Mouse (Mus musculus): ENCODE data around the gene Syne1. TPM values are rescaled to one million over a fixed set of nuclear protein-coding genes. Genes with fewer than 3 reads are reported as not detected.

Gene Syne1
- polyA plus RNA-seq, 1 experiment from 2014 or later = 18.2 TPM

- no peaks in the 10 kb centered on the region for H3K9me3 ChIP-seq (replicated peaks)
- no peak overlapping the region for H3K4me2 ChIP-seq
- peaks cover 52% of the 10 kb centered on the region for H3K36me3 ChIP-seq
- no peak for ATAC-seq (ENCODE audit: low FRiP score)
- no peak overlapping the region for H3K9ac ChIP-seq (replicated peaks)
- no peaks in the 10 kb centered on the region for H3K4me1 ChIP-seq
- H3K27me3 ChIP-seq (replicated peaks) = no peaks in the 10 kb centered on the region
- no peak overlapping the region for H3K27ac ChIP-seq (replicated peaks)
- 78% methylated on average over 7 of the region's 7 CpGs for WGBS
- no peak overlapping the region for H3K4me3 ChIP-seq (replicated peaks)
Observed at GRCm38 (mm10) chr10:5045213-5045612, 506.1 kb downstream of the Syne1 start.

DNA sequence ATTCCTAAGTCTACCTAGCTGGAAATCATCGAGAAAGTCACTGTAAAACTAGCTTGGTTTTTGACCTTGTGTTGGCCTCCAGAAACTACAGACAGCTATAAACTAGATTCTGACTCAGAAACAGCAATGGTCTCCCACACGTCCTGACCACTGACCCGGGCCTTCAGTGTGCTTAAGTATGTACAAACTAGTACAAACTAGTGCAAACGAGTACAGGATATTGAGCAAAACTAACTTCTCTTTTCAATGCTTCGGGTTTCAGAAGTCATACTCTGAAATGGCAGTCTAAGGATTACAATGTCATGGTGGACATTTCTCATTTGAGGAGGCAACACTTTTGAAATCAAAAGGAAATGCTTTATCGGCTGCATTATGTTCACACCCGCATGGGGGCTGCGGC lies 506.8 kb downstream of the Syne1 start:
- Histone ChIP-seq H3K27me3 (replicated peaks) (no peaks in the 10 kb centered on the region), H3K27ac (replicated peaks) (no peak overlapping the region)
- WGBS = 91% methylated on average over 8 of the region's 8 CpGs

GRCm38 (mm10) chr10:5041254-5041653 lies 510.0 kb downstream of the Syne1 start:
- no peak overlapping the region for H3K9ac ChIP-seq (replicated peaks)
- no peak overlapping the region for H3K27ac ChIP-seq (replicated peaks)
- no peak overlapping the region for H3K4me3 ChIP-seq (replicated peaks)
- H3K4me2 ChIP-seq = no peak overlapping the region
- H3K9me3 ChIP-seq (replicated peaks) = no peaks in the 10 kb centered on the region
- 58% methylated on average over 8 of the region's 8 CpGs for WGBS
- no peaks in the 10 kb centered on the region for H3K27me3 ChIP-seq (replicated peaks)
- H3K4me1 ChIP-seq = no peaks in the 10 kb centered on the region
- ATAC-seq (ENCODE audit: low FRiP score) = no peak
- peaks cover 51% of the 10 kb centered on the region for H3K36me3 ChIP-seq

More for the DNA sequence above, 506.8 kb downstream of the Syne1 start:
- Histone ChIP-seq H3K9me3 (replicated peaks) (no peaks in the 10 kb centered on the region), H3K4me2 (no peak overlapping the region), H3K36me3 (peaks cover 53% of the 10 kb centered on the region), H3K9ac (replicated peaks) (no peak overlapping the region), H3K4me1 (no peaks in the 10 kb centered on the region), H3K4me3 (replicated peaks) (no peak overlapping the region)
- no peak for ATAC-seq (ENCODE audit: low FRiP score)

- WGBS = 23% methylated on average over 15 of the region's 15 CpGs
- no peak for ATAC-seq (ENCODE audit: low FRiP score)
- no peaks in the 10 kb centered on the region for H3K27me3 ChIP-seq (replicated peaks)
- no peaks in the 10 kb centered on the region for H3K4me1 ChIP-seq
- H3K27ac ChIP-seq (replicated peaks) = no peak overlapping the region
- peaks cover 46% of the 10 kb centered on the region for H3K36me3 ChIP-seq
- H3K4me2 ChIP-seq = no peak overlapping the region
- H3K4me3 ChIP-seq (replicated peaks) = no peak overlapping the region
- no peaks in the 10 kb centered on the region for H3K9me3 ChIP-seq (replicated peaks)
- H3K9ac ChIP-seq (replicated peaks) = no peak overlapping the region
Observed at GRCm38 (mm10) chr10:5032192-5033048, 518.9 kb downstream of the Syne1 start.

DNA sequence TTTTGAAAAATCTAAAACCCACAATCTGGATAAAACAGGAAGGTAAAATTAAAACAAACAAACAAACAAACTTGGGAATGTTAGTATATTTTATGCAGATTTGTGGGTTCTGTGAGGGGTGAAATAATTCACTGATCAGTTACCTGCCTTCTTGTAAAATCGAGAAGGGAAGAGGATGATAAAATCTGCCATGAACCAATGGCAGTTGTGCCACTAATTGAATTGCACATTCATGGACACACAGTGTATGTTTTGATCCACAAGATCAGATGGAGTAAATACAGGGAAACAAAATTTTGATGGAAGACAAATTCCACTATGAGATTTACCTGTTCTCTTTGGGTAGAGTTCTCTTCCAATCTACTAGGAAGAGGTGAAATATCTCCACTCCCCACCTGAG lies 521.4 kb downstream of the Syne1 start:
- Histone ChIP-seq H3K4me3 (replicated peaks) (no peak overlapping the region), H3K9me3 (replicated peaks) (no peaks in the 10 kb centered on the region), H3K27ac (replicated peaks) (no peak overlapping the region), H3K4me1 (no peaks in the 10 kb centered on the region), H3K36me3 (peaks cover 31% of the 10 kb centered on the region), H3K27me3 (replicated peaks) (no peaks in the 10 kb centered on the region), H3K9ac (replicated peaks) (no peak overlapping the region), H3K4me2 (no peak overlapping the region)
- ATAC-seq (ENCODE audit: low FRiP score) = no peak
- 90% methylated on average over 1 of the region's 1 CpGs for WGBS

GRCm38 (mm10) chr10:5029161-5029560 lies 522.1 kb downstream of the Syne1 start:
- Histone ChIP-seq H3K9me3 (replicated peaks) (no peaks in the 10 kb centered on the region), H3K27me3 (replicated peaks) (no peaks in the 10 kb centered on the region), H3K36me3 (peaks cover 31% of the 10 kb centered on the region), H3K4me3 (replicated peaks) (no peak overlapping the region), H3K9ac (replicated peaks) (no peak overlapping the region), H3K27ac (replicated peaks) (no peak overlapping the region), H3K4me2 (no peak overlapping the region), H3K4me1 (no peaks in the 10 kb centered on the region)
- WGBS = 87% methylated on average over 2 of the region's 2 CpGs
- ATAC-seq (ENCODE audit: low FRiP score) = no peak

DNA sequence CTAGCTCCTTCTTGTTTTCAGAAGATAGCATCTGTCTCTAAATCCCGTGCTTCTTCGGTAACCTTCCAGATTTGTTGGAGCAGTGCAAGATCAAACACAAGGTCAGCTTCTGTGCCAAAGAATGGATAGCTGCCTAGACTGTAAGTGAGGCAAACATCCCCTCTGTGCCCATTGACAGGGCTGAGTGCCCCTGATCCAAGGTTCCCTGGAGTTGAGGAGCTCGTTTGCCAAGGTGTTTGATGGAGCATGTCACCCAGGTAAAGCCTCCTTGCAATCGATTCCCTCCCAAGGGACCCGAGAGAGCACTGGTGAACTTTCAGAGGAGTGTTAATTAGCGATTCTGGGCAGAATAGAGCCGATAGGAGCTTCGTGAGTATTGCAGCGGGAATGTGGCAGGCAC lies 523.0 kb downstream of the Syne1 start:
- 88% methylated on average over 9 of the region's 9 CpGs for WGBS
- Histone ChIP-seq H3K4me3 (replicated peaks) (no peak overlapping the region), H3K4me2 (no peak overlapping the region), H3K36me3 (peaks cover 31% of the 10 kb centered on the region), H3K27me3 (replicated peaks) (no peaks in the 10 kb centered on the region), H3K4me1 (no peaks in the 10 kb centered on the region), H3K9ac (replicated peaks) (no peak overlapping the region), H3K9me3 (replicated peaks) (no peaks in the 10 kb centered on the region), H3K27ac (replicated peaks) (no peak overlapping the region)
- ATAC-seq (ENCODE audit: low FRiP score) = no peak

DNA sequence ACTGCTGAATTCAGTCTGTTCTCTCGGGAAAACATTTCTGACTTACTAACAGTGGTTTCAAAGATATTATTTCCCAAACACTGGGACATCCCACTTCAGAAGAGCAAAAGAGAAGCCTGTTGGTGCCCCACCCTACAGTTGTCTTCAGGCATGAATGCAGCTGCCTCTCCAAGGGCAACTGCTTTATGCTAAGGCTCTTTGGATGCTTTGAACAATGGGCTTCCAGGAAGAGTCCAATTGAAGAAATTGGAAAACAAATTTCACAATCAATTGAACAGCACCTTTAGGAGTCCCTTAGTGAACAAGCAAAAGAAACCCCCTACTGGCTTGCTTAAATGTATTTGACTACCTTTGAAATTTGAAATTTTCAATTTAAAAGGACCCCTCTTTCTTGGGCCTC lies 524.1 kb downstream of the Syne1 start:
- Histone ChIP-seq H3K27me3 (replicated peaks) (no peaks in the 10 kb centered on the region), H3K9me3 (replicated peaks) (no peaks in the 10 kb centered on the region), H3K9ac (replicated peaks) (no peak overlapping the region), H3K4me1 (no peaks in the 10 kb centered on the region), H3K4me3 (replicated peaks) (no peak overlapping the region), H3K4me2 (no peak overlapping the region), H3K36me3 (peaks cover 22% of the 10 kb centered on the region; the same call in 1 of the 2 replicates), H3K27ac (replicated peaks) (no peak overlapping the region)
- ATAC-seq (ENCODE audit: low FRiP score) = no peak
- WGBS = 94% methylated on average over 1 of the region's 1 CpGs

GRCm38 (mm10) chr10:5025906-5026305 lies 525.4 kb downstream of the Syne1 start:
- Histone ChIP-seq H3K9ac (replicated peaks) (no peak overlapping the region), H3K4me1 (no peaks in the 10 kb centered on the region)
- WGBS = 97% methylated on average over 4 of the region's 4 CpGs

GRCm38 (mm10) chr10:5017148-5017547 lies 534.1 kb downstream of the Syne1 start:
- WGBS = 51% methylated on average over 1 of the region's 1 CpGs
- Histone ChIP-seq H3K36me3 (no peaks in the 10 kb centered on the region; the same call in 1 of the 2 replicates), H3K4me3 (replicated peaks) (no peak overlapping the region), H3K4me2 (no peak overlapping the region), H3K9me3 (replicated peaks) (no peaks in the 10 kb centered on the region), H3K27ac (replicated peaks) (no peak overlapping the region), H3K9ac (replicated peaks) (no peak overlapping the region), H3K4me1 (no peaks in the 10 kb centered on the region), H3K27me3 (replicated peaks) (no peaks in the 10 kb centered on the region)
- no peak for ATAC-seq (ENCODE audit: low FRiP score)

More at GRCm38 (mm10) chr10:5025906-5026305, 525.4 kb downstream of the Syne1 start:
- no peaks in the 10 kb centered on the region for H3K9me3 ChIP-seq (replicated peaks)
- ATAC-seq (ENCODE audit: low FRiP score) = no peak
- H3K27ac ChIP-seq (replicated peaks) = no peak overlapping the region
- no peak overlapping the region for H3K4me2 ChIP-seq
- H3K27me3 ChIP-seq (replicated peaks) = no peaks in the 10 kb centered on the region
- H3K4me3 ChIP-seq (replicated peaks) = no peak overlapping the region
- H3K36me3 ChIP-seq = peaks cover 13% of the 10 kb centered on the region; the same call in 1 of the 2 replicates

DNA sequence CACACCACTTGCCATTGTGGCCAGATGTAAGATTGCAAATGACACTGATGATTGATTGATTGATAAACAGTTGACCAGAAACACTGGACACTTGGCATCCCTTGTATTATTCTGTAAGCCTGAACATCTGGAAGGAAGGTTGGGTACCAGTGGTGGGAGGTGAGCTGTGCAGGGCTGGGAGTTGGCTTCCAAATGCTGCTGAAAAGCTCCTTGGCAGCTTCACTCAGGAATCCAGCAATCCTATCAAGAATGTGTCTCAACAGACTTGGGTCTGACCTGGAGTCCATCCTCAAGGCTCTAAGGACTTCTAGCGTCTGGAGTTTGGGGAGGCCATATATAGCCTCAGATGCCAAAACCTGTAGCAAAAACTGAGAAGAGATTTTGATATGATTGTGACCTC lies 536.3 kb downstream of the Syne1 start:
- Histone ChIP-seq H3K4me3 (replicated peaks) (no peak overlapping the region), H3K36me3 (no peaks in the 10 kb centered on the region), H3K9me3 (replicated peaks) (no peaks in the 10 kb centered on the region), H3K4me1 (no peaks in the 10 kb centered on the region), H3K4me2 (no peak overlapping the region), H3K27ac (replicated peaks) (no peak overlapping the region), H3K27me3 (replicated peaks) (no peaks in the 10 kb centered on the region), H3K9ac (replicated peaks) (no peak overlapping the region)
- 89% methylated on average over 1 of the region's 1 CpGs for WGBS
- no peak for ATAC-seq (ENCODE audit: low FRiP score)

- no peak for ATAC-seq (ENCODE audit: low FRiP score)
- no peak overlapping the region for H3K4me3 ChIP-seq (replicated peaks)
Observed at GRCm38 (mm10) chr10:5012004-5012403, 539.3 kb downstream of the Syne1 start.

More at GRCm38 (mm10) chr10:5012004-5012403, 539.3 kb downstream of the Syne1 start:
- Histone ChIP-seq H3K36me3 (no peaks in the 10 kb centered on the region), H3K9me3 (replicated peaks) (no peaks in the 10 kb centered on the region), H3K27ac (replicated peaks) (no peak overlapping the region), H3K4me2 (no peak overlapping the region), H3K27me3 (replicated peaks) (no peaks in the 10 kb centered on the region), H3K4me1 (no peaks in the 10 kb centered on the region), H3K9ac (replicated peaks) (no peak overlapping the region)

Measured in neural tube, embryonic 15.5 days (tissue).